Mouse (Mus musculus): ENCODE results near the gene 2300009A05Rik. TPM values are rescaled to one million over a fixed set of nuclear protein-coding genes. Genes with fewer than 3 reads are reported as not detected.

2300009A05Rik gene
- total RNA-seq (2021) = 10 to 100 TPM; 22.6 to 24.2 TPM
- long read RNA-seq, experiment 1, transcript 2300009A05Rik-201 (2 exons, 595 nt) = major isoform, 24 of 27 reads
- long read RNA-seq, experiment 1, partial matches to known transcripts = 0 of 27 reads
- long read RNA-seq, experiment 1, other reads (novel, unspliced or antisense) = 0 of 27 reads
- long read RNA-seq, experiment 2, transcript 2300009A05Rik-201 (2 exons, 595 nt) = major isoform, 12 of 15 reads
- long read RNA-seq, experiment 2, partial matches to known transcripts = 0 of 15 reads
- long read RNA-seq, experiment 2, other reads (novel, unspliced or antisense) = 0 of 15 reads

DNA sequence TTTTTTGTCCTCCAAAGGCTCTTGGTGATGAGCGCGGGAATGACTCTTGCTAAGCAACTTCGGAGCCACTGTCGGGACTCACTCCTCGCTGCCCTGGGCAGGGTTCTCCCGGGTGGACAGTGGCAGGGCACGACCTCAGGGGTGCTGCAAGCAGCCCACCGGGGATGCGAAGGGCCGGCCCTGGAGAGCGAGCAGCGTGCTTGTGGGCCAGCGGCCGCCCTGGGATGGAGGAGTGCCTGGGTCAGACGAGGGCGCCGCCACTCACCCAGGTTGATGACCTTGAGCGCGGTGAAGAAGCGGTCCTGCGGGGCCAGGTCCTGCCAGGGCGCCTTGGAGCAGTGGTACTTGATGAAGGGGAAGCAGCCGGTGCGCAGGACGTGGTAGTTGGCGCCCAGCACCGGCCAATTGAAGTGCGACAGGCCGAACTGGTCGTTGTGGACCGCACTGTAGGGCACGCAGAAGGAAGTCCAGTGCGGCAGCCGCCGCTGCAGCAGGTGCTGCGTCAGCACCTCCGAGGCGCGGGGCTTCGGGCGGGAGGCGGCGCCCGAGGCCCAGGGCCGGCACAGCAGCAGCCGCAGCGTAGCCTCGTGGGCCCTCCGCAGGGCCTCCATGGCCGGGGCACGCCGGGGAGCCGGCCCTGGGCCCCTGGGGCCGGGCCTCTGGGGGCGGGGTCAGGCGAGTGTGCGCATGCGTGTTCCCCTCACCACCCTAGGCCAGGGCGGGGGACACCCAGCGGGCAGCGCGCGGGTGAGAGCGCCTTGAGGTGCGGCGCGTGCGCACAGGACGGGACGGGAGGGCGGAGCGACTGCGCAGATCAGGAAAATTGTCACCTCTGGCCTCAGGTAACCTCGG lies at the start of gene 2300009A05Rik:
Gene 2300009A05Rik (minus strand): TSS at position 636 of the 852 bp plus-strand sequence.
- peak; percentile 91 to 94 for DNase-seq (ENCODE audit: low spot score in 2 of 2)

DNA sequence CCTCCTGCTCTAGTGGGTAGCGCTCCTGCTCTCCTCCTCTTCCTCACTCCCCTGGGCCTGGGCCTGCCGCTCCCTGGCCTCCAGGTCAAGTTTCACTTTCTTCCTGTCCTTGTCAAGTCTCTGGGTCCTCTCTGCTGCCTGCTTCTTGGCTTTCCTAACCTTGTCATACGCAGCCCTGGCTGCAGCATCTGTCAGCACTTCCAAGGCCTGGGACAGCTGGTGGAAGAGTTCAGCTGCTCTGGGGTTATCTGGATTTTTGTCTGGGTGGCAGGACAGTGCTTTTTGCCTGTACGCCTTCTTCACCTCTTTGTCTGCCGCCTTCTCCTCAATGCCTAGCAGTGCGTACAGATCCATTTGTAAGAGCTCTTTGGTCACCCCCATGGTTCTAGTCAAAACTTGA lies 44.6 kb upstream of the 2300009A05Rik start:
- no peak for DNase-seq (ENCODE audit: low spot score in 2 of 2)

DNA sequence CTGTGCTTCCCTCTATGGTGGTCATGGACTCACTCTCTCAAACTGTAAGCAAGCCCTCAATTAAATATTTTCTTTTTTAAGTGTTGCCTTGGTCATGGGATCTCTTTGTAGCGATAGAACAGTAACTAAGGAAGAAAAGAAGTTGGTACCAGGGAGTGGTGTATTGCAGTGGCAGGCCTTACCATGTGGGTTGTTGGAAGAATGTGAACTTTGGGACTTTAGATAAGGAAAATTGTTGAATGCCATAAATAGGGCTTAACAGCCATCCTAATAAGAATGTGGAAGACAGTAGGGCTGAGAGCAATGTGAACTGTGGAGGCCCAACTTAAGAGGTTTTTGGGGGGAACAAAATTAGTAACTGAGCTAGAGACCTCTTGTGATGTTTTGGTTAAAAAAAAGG lies 31.6 kb upstream of the 2300009A05Rik start:
- no peak for DNase-seq (ENCODE audit: low spot score in 2 of 2)

DNA sequence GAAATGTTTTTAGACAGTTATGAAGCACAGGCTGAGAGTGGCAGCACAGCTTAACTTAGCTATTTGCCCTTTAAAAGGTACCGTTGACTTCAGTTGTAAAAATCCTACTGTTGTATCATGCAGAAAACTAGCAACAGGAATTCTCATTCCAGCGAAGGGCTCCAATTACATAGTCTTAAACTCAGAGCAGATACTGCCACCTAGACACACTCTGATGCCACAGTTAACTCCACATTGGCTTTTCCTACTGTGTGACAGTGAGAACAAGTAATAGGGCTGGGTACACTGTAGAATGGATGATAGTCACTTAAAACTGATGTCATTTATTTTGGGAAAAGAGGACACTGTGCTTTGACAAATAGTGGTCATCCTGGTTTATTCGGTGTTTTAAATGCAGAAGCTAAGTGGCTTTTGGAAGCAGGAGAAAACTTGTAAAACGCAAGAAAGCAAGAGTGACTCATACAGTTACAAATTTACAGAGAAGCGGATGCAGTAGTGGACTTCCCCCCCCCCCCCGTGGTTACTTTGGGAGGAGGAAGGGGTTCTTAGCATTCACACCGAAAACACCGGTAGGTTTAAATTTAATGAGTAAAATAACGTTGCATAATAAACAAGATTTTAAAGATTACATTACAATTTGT lies 22.2 kb upstream of the 2300009A05Rik start:
- no peak for DNase-seq (ENCODE audit: low spot score in 2 of 2)

DNA sequence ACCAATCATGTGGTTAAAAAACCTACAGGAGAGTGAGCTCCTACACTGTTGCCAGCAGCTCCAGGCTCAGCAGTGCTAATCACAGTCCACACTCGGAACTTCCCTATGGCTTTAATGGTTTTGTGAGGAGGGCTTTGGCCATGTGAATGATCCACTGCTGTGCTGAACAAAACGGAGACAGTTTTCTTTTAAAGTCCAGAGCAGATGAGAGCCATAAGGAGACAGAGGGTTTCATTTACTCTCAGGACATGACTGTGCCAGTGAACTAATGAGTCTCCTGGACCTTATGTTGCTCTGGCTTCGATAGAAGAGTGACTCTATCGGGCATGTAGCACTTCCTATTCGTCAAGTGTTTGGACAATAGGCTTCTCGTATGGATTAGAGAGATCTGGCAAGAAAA lies 21.4 kb upstream of the 2300009A05Rik start:
- DNase-seq (ENCODE audit: low spot score in 2 of 2) = no peak

DNA sequence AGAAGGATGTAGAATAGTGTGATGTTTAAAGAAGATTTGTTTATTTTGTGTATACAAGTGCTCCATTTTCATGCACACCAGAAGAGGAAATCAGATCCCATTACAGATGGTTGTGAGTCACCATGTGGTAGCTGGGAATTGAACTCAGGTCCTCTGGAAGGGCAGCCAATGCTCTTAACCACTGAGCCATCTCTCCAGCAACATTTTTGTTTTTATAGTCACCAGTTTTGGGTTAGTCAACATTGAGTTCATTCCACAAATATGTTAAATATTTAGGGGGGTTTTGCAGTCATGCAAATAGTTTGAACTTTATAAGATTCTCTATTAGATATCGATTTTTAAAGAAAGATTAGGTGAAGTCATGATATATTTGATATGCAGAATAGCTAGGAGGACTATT lies 1.1 kb upstream of the 2300009A05Rik start:
- DNase-seq (ENCODE audit: low spot score in 2 of 2) = no peak

DNA sequence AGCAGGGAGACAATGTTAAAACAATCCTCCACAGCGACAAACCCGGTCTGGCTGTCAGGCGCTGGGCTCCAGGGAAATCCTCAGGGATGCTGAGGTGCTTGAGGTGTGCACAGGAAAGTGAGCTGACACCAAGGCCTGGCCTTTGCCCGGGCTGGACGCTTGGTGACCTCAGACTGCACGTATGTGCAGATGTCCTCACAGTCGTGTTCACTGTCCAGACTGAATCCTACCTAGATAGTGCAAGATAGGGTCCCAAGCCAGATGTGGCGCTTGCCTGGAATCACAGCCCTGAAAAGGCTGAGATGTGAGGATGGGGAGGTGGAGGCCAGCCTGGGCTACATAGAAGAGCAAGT lies 393 bp upstream of the 2300009A05Rik start:
- DNase-seq (ENCODE audit: low spot score in 2 of 2) = no peak

DNA sequence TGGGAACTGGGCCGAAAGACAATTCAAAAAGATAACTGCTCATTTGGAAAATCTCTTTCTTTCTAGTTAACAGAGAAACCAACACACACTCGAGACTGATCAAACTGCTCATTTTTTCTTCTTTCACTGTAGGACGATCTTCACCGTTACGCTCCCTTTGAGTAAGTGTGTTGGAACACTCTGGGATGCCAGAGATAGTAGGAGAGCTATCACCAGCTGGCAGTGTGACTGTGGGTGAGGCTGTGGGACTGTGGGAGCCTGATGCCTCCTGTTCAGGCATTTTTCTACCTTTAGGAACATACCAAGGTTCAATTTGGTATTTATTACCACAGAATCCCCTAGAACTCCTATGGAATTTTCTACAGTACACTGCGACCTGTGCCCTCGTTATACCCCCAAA lies 3.4 kb downstream of the 2300009A05Rik start:
- peak; percentile 22 to 34 for DNase-seq (ENCODE audit: low spot score in 2 of 2)

DNA sequence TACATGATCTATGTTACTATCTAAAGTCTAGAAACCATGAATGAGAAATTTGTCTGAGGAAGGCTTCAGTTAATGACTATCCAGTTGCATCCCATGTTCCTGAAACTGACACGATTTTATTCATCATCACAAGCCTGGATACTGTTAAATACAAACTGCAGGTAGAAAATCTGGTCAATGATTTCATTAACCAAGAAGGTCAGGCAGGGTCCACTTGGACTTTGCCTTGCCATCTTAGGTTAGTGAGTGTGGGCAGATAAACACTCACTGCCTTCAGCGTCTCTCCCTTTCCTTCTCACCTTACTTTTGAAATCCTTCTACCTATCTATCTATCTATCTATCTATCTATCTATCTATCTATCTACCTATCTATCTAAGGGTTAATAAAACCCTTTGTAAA lies 7.7 kb downstream of the 2300009A05Rik start:
- DNase-seq (ENCODE audit: low spot score in 2 of 2) = no peak

DNA sequence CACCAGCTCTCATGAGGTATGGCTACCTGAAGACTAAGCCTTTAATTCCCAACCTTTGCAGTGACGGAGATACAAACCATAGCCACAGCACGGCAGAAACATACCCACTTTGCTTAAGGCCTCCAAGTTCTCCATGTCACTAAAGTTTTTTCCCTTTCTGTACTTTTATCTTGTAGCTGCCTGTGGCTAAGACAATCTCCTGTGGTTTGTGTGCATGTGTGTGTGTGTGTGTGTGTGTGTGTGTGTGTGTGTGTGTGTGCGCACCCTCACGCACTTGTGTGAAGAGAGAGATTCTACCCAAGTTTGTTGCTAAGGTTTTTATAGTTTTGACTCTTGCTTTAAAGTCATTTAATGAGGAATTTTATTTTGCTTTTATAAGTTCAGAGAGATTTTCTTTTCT lies 16.3 kb downstream of the 2300009A05Rik start:
- no peak for DNase-seq (ENCODE audit: low spot score in 2 of 2)

DNA sequence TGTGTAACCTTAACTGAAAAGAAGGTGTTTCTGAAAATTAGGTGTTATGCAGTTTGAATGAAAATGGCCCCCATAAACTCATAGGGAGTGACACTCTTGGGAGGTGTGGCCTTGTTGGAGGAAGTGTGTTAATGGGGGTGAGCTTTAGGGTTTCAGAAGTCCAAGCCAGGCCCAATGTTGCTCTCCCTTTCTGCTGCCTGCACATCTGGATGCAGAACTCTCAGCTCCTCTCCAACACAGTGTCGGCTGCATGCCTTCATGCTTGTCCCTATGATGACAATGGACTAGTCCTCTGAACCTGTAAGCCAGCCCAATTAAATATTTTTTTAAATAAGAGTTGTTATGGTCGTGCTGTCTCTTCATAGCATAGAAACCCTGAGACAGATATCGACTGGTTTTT lies 18.7 kb downstream of the 2300009A05Rik start:
- no peak for DNase-seq (ENCODE audit: low spot score in 2 of 2)

DNA sequence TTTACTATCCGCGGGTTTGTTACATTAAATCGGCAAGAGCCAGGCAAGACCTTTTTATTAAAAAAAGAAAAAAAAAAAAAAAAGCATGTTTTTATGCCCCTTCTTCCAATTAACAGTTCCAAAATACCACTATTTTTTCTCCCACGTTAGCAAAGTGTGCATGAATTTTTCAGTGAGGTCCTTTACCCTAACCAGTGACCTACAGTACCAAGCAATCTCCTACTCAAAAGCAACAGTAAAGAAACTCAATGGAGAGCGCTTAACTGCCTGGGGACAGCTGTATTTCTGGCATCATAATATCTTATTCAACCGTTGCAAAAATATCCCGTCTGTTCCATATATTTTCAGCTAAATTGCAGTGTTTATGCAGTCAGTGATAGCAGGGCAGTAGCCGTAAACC lies 20.9 kb downstream of the 2300009A05Rik start:
- no peak for DNase-seq (ENCODE audit: low spot score in 2 of 2)

DNA sequence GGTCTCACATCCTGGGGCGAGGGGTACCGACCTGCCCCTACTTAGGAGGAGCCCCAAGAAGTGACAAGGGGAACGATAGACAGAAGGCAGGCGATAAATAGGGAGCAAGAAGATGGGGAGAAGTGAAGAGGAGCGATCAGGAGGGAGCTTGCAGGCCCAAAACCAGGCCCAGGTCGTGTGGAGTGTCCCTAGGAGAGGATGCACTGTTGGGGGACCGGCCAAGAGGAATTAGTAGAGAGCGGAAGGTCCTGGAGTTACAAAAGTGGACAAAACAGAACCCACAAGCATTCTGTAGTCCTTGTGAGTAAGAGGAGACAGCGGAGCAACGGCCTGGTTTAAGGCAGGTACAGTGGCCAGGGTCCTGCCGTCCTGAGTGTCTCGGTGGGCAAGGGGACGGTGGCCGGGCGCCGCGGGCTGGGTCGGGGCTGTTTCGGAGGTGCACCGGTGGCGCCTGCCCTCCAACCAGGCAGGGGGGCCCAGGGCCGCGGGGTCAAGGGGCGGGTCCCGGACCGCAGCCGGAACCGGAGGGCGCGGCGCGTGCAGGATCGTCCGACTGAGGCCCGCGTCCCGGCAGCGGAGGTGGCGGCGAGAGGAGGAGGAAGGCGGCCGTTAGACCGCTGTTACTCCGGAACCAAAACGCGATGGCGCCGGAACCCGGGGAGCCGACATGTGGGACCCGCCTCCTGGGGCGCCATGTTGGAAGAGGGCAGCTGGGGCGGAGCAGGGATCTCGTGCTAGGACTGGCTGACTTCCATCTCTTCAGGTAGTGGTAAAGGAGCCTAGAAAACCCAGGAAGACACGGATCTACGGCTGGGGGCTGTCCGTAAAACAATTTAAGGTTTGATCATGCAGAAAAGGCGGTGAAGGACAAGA lies 21.5 kb downstream of the 2300009A05Rik start, which contains the start of gene Map2k5:
Gene Map2k5 (minus strand): TSS at position 633 of the 873 bp plus-strand sequence.
- DNase-seq (ENCODE audit: low spot score in 2 of 2) = peak; percentile 91 to 92

DNA sequence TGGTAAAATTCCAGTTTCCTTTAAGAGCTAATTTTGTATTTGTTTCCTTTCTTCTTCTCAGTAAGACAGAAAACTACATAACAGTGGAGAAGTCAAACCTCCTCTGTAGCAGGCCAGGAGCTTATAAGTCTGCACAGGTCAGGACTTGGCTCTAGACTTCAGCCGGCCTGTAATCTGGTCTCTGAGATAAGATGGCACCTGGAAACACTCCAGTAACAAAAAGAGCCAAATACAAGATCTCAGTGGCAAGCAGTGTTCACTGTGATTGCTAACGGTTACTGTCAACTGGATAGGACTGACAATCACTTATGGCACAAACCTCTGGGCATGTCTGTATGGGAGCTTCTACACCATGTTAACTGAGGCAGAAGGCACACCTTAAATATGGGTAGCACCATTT lies 25.7 kb downstream of the 2300009A05Rik start:
- no peak for DNase-seq (ENCODE audit: low spot score in 2 of 2)

DNA sequence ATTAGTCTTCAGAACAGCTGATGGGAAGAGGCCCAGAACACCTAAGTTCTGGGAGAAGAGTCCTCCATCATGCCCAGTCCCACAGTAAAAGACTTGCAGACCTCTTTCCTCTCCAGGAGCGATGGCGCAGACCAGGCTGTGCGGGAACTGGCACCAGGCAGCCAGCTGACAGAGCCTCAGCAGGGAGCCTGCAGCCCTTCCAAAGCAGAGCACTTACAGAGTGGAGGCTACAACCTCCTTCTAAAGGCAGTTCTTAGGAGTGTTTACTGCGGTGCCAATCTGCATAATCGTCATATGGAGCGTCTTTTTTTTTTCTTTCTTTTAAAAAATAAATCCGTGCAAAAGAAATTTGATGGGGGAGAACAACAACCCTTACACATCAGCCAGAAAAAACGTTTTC lies 26.5 kb downstream of the 2300009A05Rik start:
- DNase-seq (ENCODE audit: low spot score in 2 of 2) = no peak

DNA sequence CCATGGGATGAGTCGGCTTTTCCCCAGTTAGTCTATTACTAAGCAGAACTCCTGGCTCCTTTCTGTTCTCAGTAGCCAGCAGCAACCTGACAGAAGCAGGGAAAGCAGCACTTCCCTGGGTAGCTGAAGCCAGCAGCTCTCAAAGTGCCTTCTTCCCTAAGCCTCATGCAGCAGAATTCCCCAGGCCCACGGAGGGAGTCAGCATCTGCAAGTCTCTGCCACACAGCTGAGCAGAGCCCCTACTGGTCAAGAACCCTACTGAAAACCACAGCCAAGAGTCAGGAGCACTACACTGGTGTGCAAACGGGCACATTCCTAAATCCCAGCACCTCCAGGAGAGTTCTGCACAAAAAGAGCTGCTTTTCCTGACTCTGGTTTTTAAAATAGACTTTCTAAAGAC lies 38.6 kb downstream of the 2300009A05Rik start:
- no peak for DNase-seq (ENCODE audit: low spot score in 2 of 2)

DNA sequence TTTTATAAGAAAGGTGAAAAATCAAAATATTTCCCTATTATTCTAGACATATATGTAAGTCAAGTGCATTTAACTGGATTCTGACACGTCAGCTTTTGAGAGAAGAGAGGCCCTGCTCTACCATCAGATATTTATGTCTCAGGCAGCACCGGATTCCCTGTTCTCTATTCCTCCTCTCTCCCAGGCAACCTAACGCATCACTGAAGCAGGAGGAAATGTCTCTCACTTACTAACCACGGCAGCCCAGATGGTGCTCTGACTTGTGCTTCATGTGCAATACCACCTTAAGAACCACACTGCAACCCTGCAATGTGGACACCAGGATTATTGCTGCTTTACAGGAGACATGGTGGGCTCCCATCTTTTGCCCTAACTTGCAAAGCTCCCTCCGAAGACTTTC lies 40.0 kb downstream of the 2300009A05Rik start:
- peak in 1 of 2 experiments; percentile 18 for DNase-seq (ENCODE audit: low spot score in 2 of 2)

DNA sequence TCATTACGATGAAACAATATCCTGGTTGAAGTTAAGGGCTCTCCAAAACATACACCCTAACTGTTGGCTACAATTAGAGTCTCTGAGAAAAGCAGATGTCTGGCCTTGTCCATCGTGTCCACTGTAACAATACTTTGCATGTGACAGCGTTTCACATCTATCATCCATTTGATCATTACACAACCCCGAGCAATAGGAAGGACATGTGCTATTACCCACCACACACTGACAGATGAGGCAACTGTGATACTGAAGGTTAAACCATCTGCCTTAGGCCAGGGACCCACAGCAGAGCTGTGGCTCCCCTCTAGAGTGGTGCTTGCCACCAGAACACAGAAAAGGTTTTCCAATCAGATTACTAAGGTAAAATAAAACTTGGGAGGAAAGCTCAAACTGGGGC lies 42.3 kb downstream of the 2300009A05Rik start:
- no peak for DNase-seq (ENCODE audit: low spot score in 2 of 2)

DNA sequence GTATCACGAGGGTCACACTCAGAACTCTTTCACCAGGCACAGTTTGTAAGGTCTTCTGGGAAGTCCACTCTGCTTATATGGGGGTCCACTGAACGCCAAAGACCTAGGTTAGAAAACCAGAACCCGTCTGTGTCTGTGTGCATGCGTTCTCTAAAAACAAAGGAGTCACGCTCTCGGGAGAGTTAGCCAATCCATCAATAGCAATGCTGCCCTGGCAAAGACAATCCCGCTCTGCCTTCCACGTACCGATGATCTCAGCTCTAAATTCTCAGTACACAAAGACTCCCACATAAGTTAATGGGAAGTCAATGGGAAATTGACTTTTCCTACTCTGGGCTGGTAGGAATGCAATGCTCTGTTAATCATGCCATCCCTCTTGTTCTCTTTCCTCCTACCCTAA lies 42.8 kb downstream of the 2300009A05Rik start:
- no peak for DNase-seq (ENCODE audit: low spot score in 2 of 2)

DNA sequence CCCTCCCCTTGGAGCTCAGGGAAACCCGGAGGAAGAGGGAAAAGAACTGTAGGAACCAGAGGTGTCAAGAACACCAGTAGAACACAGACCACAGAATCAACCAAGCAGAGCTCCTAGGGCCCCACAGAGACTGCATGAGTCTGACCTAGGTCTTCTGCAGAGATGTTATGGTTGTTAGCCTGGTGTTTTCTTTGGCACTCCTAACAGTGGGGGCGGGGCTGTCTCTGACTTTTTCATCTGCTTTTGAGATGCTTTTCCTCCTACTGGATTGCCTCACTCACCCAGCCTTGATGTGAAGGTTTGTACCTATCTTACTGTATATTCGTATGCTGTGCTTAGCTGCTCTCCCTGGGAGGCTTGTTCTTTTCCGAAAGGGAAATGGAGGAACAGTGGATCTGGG lies 44.9 kb downstream of the 2300009A05Rik start:
- no peak for DNase-seq (ENCODE audit: low spot score in 2 of 2)

DNA sequence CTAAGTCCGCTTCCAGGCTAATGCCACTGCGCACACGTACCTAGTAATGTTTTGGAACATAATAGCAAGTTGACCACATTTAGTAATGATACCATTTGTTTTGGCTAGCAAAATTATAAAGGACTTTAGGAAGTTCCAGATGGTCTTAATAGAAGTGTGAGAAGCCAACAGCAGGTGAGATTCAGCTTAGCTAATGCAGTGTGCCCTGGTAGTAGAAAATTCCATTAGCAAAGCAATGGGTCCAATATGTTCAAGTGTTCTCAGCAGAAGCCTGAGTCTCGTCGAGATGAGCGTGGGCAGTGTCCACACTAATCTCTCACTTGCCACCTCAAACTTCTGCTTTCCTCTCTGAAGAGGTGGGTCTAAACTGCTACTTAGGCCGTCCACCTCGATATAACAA lies 49.0 kb downstream of the 2300009A05Rik start:
- no peak for DNase-seq (ENCODE audit: low spot score in 2 of 2)
